Mouse (Mus musculus) brain, adult 2 months (tissue): Measurements from ENCODE around the gene Dpy30.

Experiments
- DNase-seq: peaks from one replicate; pipeline ENCODE4 v3.0.0; 2011; ENCODE audit warnings: low read depth, low spot score

The Dpy30 gene

DNA sequence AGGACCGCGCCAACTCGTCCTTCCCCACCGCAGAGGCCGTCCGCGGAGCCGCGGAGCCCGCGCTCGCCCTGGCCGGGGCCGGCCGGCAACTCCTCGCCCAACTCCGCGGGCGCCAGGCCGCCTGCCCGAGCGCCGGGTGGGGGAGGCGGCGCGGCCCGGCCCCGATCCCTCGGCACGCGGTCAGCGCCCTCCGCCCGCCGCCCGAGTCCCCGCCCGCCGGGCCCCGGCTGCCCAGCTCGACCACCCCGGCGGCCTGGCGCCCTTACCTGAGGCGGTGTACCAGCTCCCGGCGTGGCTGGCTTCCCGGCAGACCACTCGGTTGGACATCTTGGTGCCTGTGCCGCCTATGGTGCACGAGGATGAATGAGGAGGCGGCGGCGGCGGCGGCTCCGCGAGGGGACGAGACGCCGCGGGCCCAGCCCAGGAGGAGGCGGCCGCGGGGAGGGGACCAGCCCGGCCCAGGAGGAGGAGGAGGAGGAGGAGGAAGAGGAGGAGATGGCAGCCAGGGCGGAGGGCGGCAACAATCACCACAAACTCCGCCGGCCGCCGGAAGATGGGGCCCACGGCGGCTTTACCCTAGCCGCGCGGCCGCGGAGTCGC, 29.2 kb downstream of the Dpy30 start:
- peak; percentile 78 for DNase-seq

DNA sequence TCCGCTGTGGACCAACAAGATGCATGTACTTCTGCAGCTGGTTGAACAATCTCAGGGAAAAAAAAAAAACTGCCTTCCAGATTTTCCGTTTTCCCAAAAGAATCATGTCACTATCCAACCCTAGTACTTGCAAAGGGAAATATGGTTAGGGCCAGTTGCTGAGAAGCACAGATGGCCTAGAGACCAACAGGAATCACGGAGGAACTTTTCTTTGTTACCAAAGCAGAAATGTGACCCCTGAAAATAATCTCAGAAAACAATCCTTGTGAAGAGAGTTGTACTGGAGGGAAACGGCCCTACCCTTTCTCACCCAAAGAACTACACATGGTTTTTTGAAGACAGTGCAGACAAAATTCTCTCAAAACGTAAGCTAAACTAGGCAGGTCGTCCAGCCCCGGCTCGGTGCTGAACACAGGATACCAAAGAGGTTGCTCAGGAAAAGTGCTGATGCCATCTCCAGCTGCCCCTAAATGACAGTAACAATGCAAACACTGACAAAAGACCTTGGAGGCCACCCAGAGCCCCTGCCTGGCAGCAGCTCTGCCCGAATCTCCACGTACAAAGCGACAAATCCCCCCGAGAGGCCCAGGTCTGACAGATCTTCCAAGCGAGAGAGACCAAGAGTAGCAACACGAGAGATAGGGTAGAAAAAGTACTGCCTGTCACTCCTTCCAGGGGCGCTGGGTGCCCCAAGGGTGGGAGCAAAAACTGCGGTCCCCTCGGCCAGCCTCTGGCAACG, 29.9 kb downstream of the Dpy30 start:
- peak; percentile 37 for DNase-seq

DNA sequence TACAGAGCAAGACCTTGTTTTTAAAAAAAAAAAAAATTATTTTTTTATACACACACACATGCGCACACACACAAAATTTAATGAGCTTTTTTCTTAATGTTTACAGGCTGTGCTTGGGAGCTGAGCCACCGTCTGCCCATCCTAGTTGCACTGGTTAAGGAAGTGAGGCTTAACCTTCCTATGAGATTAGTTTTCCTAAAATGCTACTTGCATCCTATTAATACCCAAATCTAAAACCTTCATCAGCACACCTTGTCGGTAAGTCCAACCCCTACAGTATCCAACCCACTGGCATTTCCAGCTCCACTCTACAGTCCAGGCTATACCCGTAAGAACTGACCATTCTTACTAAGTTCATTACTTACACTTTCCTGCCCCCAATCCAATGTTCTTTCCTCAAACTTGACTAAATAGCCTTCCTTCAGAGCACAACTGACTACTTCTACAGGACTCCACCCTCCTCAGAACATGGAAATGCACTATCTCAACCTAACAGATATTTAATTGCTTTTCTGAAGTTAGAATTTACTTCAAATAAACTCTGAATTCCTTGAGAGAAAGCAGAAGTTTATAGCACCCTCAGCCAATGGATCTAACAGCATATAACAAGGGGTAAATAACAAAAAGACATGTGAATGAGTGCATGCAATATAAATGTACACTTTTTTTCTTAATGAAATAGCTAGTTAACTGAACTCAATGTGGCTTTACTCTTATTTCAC, 31.9 kb downstream of the Dpy30 start:
- DNase-seq = no peak

DNA sequence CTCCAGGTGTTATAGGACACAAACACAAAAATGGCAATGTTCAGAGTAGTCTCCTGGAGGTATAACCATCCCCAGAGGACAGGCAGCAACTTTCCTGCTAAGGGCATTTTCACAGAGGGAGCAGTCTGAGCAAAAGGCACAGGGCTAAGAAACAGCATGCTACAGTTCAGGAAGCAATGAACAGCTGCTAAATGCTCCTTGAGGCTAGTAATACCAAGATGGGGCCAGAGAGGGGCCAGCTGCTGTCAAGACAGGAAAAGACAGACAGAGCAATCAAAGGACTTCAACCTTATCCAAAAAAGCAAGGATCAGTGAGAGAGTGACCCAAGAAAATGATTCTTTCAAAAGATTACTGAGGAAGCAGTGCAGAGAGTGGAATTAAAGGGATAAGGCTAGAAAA, 32.9 kb downstream of the Dpy30 start:
- peak; percentile 16 for DNase-seq

DNA sequence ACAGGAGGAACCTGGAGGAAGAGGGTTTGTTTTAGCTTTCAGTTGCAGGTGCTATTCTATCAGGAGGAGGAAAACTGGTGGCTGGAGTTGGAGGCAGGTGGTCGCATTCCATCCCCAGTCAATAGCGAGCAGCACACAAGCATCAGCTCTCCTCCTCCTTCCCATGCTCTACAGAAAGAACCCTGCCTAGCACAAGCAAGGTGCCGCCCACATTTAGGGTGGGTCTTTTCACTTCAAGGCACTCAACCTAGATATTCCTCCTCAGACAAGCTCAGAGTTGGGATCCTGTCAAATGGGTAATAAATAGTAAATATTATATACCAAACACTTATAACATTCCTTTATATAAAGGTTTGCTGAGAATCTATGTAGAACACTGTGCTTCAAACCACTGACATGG, 33.5 kb downstream of the Dpy30 start:
- DNase-seq = no peak

DNA sequence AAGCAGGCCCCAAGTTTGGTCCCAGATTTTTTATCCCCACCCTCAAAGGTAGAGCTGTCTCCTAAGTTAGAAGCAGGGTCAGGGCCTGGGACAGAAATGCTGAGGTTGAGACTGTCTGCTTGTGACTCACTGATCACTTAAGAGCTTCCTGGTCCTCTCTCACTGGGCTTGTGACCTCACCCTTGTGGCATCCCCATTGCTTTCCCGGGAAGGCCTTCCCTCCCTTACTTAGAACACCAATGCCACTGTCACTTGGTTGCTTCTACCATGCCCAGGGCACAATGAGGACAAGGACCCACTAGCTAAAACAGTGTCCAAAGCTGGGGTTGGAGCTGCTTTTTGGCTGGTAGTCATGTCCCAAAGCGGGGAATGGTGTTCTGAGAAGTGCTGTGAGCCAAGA, 35.1 kb downstream of the Dpy30 start:
- DNase-seq = no peak

DNA sequence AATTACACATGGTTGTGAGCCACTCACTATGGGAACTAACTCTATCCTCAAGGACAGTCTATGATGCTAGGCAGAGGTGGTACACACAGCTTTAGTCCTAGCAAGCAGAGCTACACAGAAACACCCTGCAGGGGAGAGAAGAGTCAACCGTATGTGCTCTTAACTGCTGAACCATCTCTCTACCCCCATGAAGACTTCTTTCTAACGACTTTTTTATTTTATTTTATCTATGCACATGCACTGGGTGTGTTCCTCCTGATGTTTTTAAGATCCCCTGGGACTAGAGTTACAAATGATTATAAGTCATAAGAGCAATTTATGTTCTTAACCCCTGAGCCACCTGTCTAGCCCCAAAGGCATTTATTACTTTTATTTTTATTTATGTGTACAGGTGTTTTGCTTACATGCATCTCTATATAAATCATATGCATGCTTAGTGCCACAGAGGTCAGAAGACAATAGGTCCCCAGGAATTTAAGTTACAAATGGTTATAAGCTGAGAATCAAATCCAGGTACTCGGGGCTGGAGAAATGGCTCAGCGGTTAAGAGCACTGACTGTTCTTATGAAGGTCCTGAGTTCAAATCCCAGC, 37.5 kb downstream of the Dpy30 start:
- no peak for DNase-seq

DNA sequence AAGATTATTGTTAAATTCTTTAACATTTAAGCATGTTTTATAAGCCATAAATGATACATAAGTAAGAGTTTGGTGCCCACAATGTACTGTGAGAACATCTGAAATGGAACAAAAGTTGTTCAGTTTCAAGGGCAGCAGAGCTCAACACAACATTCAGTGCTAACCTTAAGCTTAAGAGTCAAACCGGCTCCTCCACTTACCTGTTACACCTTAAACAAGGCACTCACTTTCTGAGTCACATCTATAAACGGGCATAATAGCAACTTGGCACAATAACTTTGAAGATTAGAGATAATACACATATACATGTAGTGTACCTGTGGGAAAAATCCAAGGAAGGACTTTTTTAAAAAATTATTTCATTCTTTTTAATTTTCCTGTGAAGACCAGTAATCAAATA, 38.0 kb downstream of the Dpy30 start:
- DNase-seq = no peak

DNA sequence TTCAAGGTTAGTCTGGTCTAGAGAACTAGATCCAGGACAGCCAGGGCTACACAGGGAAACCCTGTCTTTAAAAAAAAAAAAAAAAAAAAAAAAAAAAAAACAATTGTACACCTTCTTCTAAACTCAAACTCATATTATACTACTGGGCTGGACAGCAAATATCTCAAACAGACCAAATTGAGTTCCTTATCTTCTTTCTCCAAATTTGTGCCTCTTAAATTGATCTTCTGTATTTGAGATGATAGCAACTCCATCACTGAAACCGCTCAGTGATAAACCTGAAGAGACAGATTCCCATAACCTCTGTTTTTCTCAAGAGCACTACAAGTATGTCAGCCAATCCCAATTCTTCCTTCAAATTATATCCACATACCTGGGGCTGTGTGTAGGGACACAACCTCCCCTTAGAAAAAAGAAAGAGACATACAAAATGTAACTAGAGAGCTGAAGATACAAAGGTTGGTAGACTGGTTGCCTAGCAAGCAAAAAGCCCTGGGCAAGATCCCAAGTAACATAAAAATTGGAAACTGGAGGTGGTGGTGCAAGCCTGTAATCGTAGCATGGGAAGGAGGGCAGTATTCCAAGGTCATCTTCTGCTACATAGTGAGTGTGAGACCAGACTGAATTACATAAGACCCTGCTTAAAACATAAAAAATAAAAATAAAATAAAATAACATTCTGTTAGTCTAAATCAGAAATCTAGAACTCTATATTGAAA, 39.2 kb downstream of the Dpy30 start:
- DNase-seq = peak; percentile 50

DNA sequence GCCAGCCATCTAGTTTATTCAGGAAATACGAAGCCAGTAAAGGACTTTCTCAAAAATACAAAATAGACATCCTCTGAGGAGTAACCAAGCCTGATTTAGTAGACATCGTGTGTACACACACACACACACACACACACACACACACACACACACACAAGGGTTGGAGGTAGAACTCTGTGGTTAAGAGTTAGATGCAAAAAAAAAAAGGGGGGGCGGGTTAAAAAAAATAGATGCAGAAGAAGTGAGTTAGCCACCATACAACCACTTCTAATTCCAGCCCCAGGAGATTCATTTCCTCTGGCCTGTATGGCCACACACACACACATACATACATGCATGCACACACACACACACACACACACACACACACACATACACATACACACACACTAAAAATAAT, 41.7 kb downstream of the Dpy30 start:
- no peak for DNase-seq

DNA sequence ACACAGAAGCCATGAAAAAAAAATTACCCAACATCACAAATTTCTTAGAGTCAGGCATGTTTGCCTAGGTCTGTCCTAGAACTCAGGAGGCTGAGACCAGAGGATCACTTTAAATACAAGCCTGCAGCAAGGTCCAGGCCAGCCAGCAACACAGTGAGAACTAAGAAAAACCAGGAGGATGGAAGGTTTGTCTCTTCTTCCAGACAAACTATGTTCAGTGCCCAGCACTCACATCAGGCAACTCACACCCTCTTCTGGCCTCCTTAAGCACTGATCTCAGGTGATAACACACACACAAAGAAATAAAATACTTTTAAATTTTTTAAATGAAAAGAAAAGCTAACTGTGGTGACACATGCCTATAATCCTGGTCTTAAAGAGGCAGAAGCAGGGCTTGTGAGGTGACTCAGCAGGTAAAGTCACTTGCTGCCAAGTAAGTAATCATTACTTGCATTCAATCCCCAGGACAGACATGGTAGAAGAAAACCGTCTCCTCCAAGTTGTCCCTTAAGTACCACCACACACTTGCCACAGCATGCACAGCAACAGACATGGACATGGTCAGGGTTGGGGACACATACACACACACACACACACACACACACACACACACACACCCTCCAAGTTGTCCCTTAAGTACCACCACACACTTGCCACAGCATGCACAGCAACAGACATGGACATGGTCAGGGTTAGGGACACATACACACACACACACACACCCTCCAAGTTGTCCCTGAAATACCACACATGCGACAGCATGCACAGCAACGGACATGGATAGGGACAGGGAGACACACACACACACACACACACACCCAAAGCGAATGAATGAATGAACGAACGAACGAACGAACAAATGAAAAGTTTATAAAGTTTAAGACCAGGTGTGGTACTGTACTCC, 44.5 kb downstream of the Dpy30 start:
- DNase-seq = no peak

DNA sequence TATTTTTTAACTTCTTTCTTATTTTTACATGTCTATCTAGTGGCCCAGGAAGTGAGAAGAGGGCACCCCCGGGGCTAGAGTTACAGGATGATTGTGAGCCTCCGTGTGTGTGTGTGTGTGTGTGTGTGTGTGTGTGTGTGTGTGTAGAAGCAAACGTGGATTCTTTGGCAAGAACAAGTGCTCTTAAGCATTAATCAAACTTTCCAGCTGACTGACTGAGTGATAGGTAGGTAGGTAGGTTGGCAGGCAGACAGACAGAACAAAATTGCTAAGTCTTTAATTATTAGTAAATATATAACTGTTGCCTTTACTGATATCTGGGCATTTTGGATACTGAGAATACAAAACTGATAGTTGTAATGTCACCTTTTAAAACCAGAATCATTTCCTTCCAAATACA, 49.3 kb downstream of the Dpy30 start:
- DNase-seq = no peak

DNA sequence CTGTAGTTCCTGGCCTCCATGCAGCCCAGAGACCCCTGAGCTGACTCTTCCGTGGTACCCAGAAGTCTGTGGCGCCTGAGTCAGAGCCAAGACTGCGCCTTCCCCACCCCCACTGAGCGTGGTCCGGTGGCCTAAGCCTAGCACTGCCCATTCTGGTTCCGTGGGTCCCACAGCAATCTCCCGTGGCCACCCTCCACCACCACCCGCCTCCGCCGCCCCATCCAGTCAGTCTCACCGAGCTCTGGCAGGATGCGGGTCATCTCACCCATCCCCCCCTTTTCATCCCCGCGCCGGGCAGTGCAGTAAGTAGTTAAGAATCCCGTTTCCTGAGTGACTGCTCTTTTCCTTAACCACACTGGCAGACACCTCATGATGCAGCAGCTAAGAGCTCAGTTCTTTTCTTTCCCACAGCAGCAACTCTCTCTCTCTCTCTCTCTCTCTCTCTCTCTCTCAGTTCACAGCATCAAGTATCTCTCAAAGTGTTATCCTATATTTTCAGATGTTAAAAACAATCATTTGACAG, 51.0 kb downstream of the Dpy30 start:
- no peak for DNase-seq

DNA sequence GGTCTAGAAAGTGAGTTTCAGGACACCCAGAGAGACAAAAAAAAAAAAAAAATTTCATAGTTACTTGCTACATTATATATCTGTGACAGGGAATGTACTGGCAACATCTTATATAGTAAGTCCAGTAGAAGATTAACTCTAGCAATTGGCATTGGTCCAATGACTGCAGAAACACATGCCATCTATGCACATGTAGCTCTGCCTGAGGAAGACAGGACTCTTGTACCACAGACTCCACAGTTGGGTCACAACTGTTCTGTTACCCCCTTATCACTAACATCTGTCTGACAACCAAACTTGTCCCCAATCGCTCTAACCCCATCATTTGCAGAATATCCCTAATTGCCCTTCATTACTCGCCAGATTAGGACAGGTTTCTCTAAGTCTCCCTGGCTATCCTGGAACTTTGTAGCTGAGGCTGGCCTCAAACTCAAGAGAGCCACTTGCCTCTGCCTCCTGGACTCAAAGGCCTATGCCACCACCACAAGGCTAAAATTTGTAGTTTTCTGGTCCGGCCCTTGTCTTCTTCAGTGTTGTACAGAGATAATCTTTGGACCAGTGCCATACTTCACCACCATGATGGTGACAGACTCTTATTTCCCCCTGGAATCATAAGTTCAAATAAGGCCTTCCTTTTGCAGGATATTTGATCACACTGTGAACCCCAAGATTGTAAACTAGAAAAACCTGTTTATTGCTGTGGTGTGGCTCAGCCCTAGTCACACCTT, 52.0 kb downstream of the Dpy30 start:
- DNase-seq = no peak

DNA sequence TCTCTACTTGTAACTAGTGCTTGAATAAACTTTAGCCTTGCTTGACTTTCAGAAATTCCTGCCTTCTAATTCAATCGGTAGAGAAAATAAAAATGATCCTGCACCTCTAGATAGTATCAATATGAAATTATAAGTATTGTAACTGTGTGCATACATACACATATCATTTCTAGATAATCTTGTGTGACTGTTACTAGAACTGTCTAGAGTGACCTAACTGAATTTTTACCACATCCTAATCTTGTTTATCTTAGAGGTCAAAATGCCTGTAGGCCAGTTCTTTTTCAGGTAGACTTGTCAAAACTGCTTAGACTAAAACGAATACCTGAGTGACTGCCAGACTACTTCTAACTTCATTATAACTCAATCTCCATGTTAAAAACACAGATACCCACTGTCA, 53.5 kb downstream of the Dpy30 start:
- DNase-seq = no peak

DNA sequence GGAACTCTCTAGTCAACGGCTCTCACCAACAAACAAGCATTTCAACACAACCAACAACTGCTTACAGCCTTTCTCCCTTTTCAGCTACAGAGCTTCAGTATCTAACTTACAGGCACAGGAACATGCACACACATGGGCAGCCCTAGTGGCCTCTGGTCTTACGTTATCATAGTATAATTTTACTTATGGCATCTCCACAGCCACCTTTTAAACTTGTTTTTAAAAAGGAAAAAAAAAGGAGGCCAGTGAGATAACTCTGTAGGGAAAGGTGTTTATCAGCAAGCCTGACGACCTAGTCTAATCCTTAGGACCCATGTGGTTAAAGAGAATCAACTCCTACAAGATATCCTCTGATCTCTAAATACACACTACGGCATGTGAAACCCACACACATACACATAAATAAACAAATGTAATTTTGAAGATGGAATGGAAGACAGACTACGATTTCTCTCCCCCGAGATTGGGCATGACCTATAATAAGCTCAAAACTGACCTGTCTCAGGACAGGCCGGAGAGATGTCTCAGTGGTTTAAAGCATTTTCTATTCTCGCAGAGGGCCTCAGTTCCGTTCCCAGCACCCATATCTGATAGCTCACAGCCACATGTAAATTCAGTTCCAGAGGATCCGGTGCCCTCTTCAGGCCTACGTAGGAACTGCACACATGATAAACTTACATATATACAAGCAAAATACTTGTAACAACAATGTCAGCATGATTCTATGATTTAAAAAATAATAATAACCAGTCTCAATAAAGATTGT, 56.1 kb downstream of the Dpy30 start:
- DNase-seq = no peak

DNA sequence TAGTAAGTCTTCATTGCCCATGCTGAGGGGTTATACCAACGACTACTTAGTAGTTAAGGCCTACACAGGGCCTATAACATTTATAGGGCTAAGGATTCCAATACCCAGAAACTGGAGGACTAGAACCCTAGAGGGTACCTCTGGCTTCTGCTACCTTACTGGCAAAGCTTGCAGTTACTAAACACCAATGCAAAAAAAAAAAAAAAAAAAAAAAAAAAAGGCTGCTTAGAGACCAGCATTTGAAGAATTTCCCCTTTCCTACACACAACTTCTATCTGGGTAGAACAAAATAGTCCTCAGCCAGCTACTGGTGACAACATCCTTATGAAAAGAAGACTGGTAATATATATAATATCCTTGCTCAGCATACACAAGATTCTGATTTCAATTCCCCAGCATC, 58.1 kb downstream of the Dpy30 start:
- DNase-seq = no peak

DNA sequence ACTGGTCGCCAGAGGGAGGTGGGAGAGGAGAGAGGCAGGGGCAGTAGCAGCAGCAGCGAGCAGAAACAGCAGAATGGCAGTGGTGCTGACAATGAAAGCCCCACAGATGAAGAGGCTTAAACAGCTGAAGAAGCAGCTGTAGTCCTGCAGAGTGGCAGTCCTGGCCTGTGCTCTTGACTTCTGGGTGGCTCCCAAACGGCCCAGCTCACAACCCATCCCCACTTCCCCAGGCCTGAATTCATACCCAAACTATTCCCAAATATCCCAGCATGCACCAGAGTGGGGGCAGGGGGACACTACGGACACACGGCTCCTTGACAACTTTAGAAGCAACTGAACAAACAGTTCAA, 58.6 kb downstream of the Dpy30 start:
- peak; percentile 27 for DNase-seq
